Mouse (Mus musculus): ENCODE results near the gene Rexo5. TPM values are rescaled to one million over a fixed set of nuclear protein-coding genes. Genes with fewer than 3 reads are reported as not detected.

The Rexo5 gene
- total RNA-seq (2014; rRNA removed; ENCODE audit: low replicate concordance) (3.5 and 7.4 TPM in 2 replicates), polyA plus RNA-seq (2015; fragmentation: Nextera tagmentation; extraction: Ambion mirVana) (4.1 and 4.5 TPM in 2 replicates)

DNA sequence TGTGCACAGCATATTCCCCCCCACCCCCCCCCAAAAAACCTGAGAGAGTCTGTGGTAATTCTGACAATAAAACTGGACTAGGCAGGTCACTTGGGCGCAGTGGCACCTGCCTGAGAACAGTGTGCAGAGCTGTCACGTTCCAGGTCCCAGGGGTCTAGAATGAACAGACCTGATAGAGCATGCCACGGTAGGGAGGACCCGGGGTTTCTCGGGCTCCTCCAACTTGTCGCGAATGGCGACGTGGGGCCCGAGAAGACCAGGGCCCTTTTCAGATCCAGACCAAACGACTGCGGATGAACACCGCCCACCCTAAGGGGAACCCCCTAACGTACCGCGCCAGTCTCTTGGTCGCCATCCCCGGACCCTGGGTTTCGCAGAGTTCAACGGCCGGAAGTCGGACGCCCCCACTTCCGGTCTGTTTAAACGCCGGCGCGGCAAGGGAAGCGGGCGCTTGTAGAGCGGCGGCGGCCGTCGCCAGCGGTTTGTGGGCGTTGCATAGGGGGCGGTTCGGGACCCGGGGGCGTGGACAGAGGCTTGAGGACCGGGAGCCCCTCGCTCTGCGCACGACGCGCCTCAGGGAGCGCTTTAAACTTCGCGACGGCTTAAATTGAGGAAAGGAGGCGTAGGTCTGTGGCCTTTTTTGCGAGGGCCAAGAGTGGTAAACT, at the start of gene Rexo5, which contains the start of gene Eri2:
Gene Rexo5, plus strand, starts transcription at position 421 of the 665 bp plus-strand sequence.
Gene Eri2, minus strand, starts transcription at position 473 of the 665 bp plus-strand sequence.
- Histone ChIP-seq H3K4me3 (ENCODE audit: low read depth, low read length) (peak within 1 kb of the TSS; percentile 84), H3K4me2 (ENCODE audit: low read depth, low read length) (peak within 1 kb of the TSS; percentile 79), H3K27me3 (ENCODE audit: control insufficient read depth, insufficient read depth, low read length) (no peaks in the 10 kb centered on the region), H3K9me3 (replicated peaks; ENCODE audit: control insufficient read depth, low read length) (no peaks in the 10 kb centered on the region), H3K4me1 (ENCODE audit: control insufficient read depth, insufficient read depth) (peaks cover 6% of the 10 kb centered on the region; the same call in 1 of the 2 replicates), H3K27ac (ENCODE audit: low read depth) (peak within 1 kb of the TSS; percentile 66), H3K36me3 (replicated peaks; ENCODE audit: control insufficient read depth, insufficient read depth, low read length) (peaks cover 16% of the 10 kb centered on the region), H3K9ac (replicated peaks; ENCODE audit: low read depth, low read length) (peak within 1 kb of the TSS; percentile 79)
- DNase-seq (ENCODE audit: low spot score) (peak; percentile 89), ATAC-seq (ENCODE audit: insufficient read depth, low read depth) (peak; percentile 98)
- TF ChIP-seq CTCF (IDR thresholded peaks at IDR 0.05; ENCODE audit: low read depth) (no peak), EP300 (IDR thresholded peaks at IDR 0.05; ENCODE audit: low read depth) (no peak)
- under 1% methylated on average over 53 of the region's 53 CpGs for WGBS

DNA sequence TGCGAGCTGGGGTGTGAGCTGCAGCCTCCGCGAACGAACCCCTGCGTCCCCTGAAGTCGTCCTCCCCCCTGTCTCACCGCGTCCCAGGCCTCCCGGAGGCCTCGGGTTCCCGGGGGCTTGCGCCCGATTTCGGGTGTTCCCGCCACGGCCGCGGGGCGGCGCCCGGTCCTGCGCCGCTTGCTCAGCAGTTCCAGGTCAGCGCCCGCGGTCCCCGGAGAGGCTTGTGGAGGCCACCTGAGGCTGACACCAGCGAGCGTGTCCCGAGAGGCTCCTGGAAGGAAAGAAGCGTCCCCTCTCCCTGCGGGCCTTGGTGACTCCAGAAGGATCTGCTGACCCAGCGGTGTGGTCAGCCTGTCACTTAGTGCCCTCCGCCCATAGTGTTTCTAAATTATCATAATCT, 49.5 kb upstream of the Rexo5 start:
- Histone ChIP-seq H3K9me3 (replicated peaks; ENCODE audit: control insufficient read depth, low read length) (no peaks in the 10 kb centered on the region), H3K27ac (ENCODE audit: low read depth) (no peak overlapping the region), H3K27me3 (ENCODE audit: control insufficient read depth, insufficient read depth, low read length) (no peaks in the 10 kb centered on the region), H3K36me3 (replicated peaks; ENCODE audit: control insufficient read depth, insufficient read depth, low read length) (no peaks in the 10 kb centered on the region), H3K9ac (replicated peaks; ENCODE audit: low read depth, low read length) (no peak overlapping the region), H3K4me1 (ENCODE audit: control insufficient read depth, insufficient read depth) (no peaks in the 10 kb centered on the region), H3K4me3 (ENCODE audit: low read depth, low read length) (no peak overlapping the region), H3K4me2 (ENCODE audit: low read depth, low read length) (peak overlapping the region; percentile 15; the same call in 1 of the 2 replicates)
- DNase-seq (ENCODE audit: low spot score) (no peak), ATAC-seq (ENCODE audit: insufficient read depth, low read depth) (no peak)
- 8% methylated on average over 32 of the region's 34 CpGs for WGBS
- no peak for TF ChIP-seq CTCF (IDR thresholded peaks at IDR 0.05; ENCODE audit: low read depth)
- TF ChIP-seq EP300 (IDR thresholded peaks at IDR 0.05; ENCODE audit: low read depth) = no peak

DNA sequence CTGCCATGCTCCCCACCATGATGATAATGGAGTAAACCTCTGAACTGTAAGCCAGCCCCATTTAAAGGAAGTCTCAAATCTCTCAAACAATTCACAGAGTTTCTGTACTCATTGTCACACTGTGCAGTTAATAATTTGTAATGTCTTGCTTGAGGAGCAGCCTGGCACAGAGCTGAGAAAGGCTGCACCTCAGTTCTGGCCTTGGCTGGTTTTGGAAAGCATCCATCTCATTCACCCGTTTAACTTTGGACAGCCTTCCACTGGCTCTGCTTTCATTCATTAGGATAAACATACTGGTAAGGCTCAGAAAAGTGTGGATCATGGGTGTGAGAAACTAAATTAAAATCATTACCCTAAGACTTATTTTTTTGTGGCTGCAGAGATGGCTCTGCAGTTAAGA, 47.9 kb upstream of the Rexo5 start:
- H3K9ac ChIP-seq (replicated peaks; ENCODE audit: low read depth, low read length) = no peak overlapping the region
- no peak for DNase-seq (ENCODE audit: low spot score)
- no peak overlapping the region for H3K27ac ChIP-seq (ENCODE audit: low read depth)
- 78% methylated on average over 1 of the region's 1 CpGs for WGBS
- no peak overlapping the region for H3K4me2 ChIP-seq (ENCODE audit: low read depth, low read length)
- TF ChIP-seq CTCF (IDR thresholded peaks at IDR 0.05; ENCODE audit: low read depth) (no peak), EP300 (IDR thresholded peaks at IDR 0.05; ENCODE audit: low read depth) (no peak)
- no peaks in the 10 kb centered on the region for H3K4me1 ChIP-seq (ENCODE audit: control insufficient read depth, insufficient read depth)
- H3K9me3 ChIP-seq (replicated peaks; ENCODE audit: control insufficient read depth, low read length) = no peaks in the 10 kb centered on the region
- H3K27me3 ChIP-seq (ENCODE audit: control insufficient read depth, insufficient read depth, low read length) = no peaks in the 10 kb centered on the region
- no peak for ATAC-seq (ENCODE audit: insufficient read depth, low read depth)
- H3K4me3 ChIP-seq (ENCODE audit: low read depth, low read length) = no peak overlapping the region
- no peaks in the 10 kb centered on the region for H3K36me3 ChIP-seq (replicated peaks; ENCODE audit: control insufficient read depth, insufficient read depth, low read length)

DNA sequence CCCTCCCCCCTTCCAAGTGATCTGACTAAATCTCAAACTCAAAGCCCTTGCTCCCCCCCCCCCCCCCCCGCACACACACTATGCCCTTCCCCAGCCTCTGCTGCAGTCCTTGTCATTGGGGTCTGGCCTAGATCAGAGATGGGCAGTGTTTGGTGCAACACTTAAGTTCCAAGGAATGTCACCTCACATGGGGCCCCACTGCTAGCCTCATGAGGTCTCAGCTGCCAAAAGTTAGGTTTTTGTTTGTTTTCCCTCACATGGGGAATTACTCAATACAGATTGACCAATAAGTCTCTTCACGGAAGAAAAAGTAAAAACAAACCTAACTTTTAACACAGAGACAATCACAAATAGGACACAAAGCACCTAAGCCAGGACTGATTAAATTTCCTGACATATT, 45.0 kb upstream of the Rexo5 start:
- Histone ChIP-seq H3K4me3 (ENCODE audit: low read depth, low read length) (no peak overlapping the region), H3K4me2 (ENCODE audit: low read depth, low read length) (no peak overlapping the region), H3K9me3 (replicated peaks; ENCODE audit: control insufficient read depth, low read length) (no peaks in the 10 kb centered on the region), H3K4me1 (ENCODE audit: control insufficient read depth, insufficient read depth) (no peaks in the 10 kb centered on the region), H3K27ac (ENCODE audit: low read depth) (no peak overlapping the region), H3K27me3 (ENCODE audit: control insufficient read depth, insufficient read depth, low read length) (no peaks in the 10 kb centered on the region), H3K36me3 (replicated peaks; ENCODE audit: control insufficient read depth, insufficient read depth, low read length) (no peaks in the 10 kb centered on the region), H3K9ac (replicated peaks; ENCODE audit: low read depth, low read length) (no peak overlapping the region)
- DNase-seq (ENCODE audit: low spot score) (no peak), ATAC-seq (ENCODE audit: insufficient read depth, low read depth) (no peak)
- WGBS = 71% methylated on average over 1 of the region's 2 CpGs
- no peak for TF ChIP-seq EP300 (IDR thresholded peaks at IDR 0.05; ENCODE audit: low read depth)
- no peak for TF ChIP-seq CTCF (IDR thresholded peaks at IDR 0.05; ENCODE audit: low read depth)

DNA sequence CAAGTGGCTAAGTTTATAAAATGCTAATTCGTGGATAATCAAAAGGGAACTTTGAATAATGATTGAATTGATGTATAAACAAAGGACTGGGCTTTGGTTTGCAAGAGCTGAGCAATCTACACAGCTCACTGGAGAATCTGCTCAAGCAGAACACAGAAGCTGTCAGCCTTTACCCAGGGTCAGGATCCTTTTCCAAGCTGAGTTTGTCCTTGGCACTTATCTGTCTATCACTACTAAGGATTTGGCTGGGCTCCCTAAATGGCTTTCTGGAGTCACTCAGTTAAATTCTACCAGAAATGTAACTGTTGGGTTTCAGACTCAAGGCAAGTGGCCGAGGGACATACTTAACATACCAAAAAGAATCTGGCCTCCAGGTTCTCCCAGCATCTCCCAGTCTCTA, 43.9 kb upstream of the Rexo5 start:
- H3K4me2 ChIP-seq (ENCODE audit: low read depth, low read length) = no peak overlapping the region
- H3K36me3 ChIP-seq (replicated peaks; ENCODE audit: control insufficient read depth, insufficient read depth, low read length) = no peaks in the 10 kb centered on the region
- no peaks in the 10 kb centered on the region for H3K27me3 ChIP-seq (ENCODE audit: control insufficient read depth, insufficient read depth, low read length)
- H3K4me3 ChIP-seq (ENCODE audit: low read depth, low read length) = no peak overlapping the region
- WGBS = 41% methylated on average over 2 of the region's 2 CpGs
- H3K9ac ChIP-seq (replicated peaks; ENCODE audit: low read depth, low read length) = no peak overlapping the region
- no peak for DNase-seq (ENCODE audit: low spot score)
- no peak for ATAC-seq (ENCODE audit: insufficient read depth, low read depth)
- H3K9me3 ChIP-seq (replicated peaks; ENCODE audit: control insufficient read depth, low read length) = no peaks in the 10 kb centered on the region
- H3K27ac ChIP-seq (ENCODE audit: low read depth) = no peak overlapping the region
- no peak for TF ChIP-seq CTCF (IDR thresholded peaks at IDR 0.05; ENCODE audit: low read depth)
- TF ChIP-seq EP300 (IDR thresholded peaks at IDR 0.05; ENCODE audit: low read depth) = no peak
- no peaks in the 10 kb centered on the region for H3K4me1 ChIP-seq (ENCODE audit: control insufficient read depth, insufficient read depth)

Data from heart, postnatal 0 days (tissue).